Mouse (Mus musculus) skeletal muscle tissue, adult 2 months (tissue): ENCODE data around the gene Kirrel2.
A peak's percentile ranks its signal among the peaks of the same experiment; 100 is the strongest.

ENCODE experiments used
- DNase-seq: peaks from one replicate; pipeline ENCODE4 v3.0.0-alpha.2; 2012; ENCODE audit warnings: low read depth, low spot score

The Kirrel2 gene

GRCm38 (mm10) chr7:30453327-30453726 lies 4.2 kb downstream of the Kirrel2 start:
- no peak for DNase-seq

GRCm38 (mm10) chr7:30450241-30450640 lies 7.2 kb downstream of the Kirrel2 start:
- DNase-seq, result no peak

- no peak for DNase-seq
These were observed 12.3 kb downstream of the Kirrel2 start, which contains the start of gene Aplp1 for GRCm38 (mm10) chr7:30444971-30445751. Gene Aplp1 (minus strand): TSS chr7:30445535.

- DNase-seq, result no peak
These were observed 13.1 kb downstream of the Kirrel2 start for GRCm38 (mm10) chr7:30444154-30444970.

GRCm38 (mm10) chr7:30443696-30444095 lies 13.8 kb downstream of the Kirrel2 start:
- DNase-seq, result no peak

- no peak for DNase-seq
These were observed 16.8 kb downstream of the Kirrel2 start for GRCm38 (mm10) chr7:30440697-30441096.

GRCm38 (mm10) chr7:30439734-30440133 lies 17.8 kb downstream of the Kirrel2 start:
- DNase-seq, result no peak

- DNase-seq, result no peak
These were observed 20.6 kb downstream of the Kirrel2 start for GRCm38 (mm10) chr7:30436879-30437278.

GRCm38 (mm10) chr7:30435156-30435555 lies 22.3 kb downstream of the Kirrel2 start:
- no peak for DNase-seq

GRCm38 (mm10) chr7:30434701-30435100 lies 22.8 kb downstream of the Kirrel2 start:
- no peak for DNase-seq

GRCm38 (mm10) chr7:30434238-30434637 lies 23.3 kb downstream of the Kirrel2 start:
- DNase-seq, result no peak

GRCm38 (mm10) chr7:30431793-30432192 lies 25.7 kb downstream of the Kirrel2 start:
- DNase-seq, result peak; percentile 38

GRCm38 (mm10) chr7:30430191-30430590 lies 27.3 kb downstream of the Kirrel2 start:
- DNase-seq, result no peak

GRCm38 (mm10) chr7:30429327-30429726 lies 28.2 kb downstream of the Kirrel2 start:
- DNase-seq, result no peak

- no peak for DNase-seq
These were observed 34.3 kb downstream of the Kirrel2 start for GRCm38 (mm10) chr7:30423071-30423641.

- no peak for DNase-seq
These were observed 34.9 kb downstream of the Kirrel2 start for GRCm38 (mm10) chr7:30422560-30422959.

GRCm38 (mm10) chr7:30421890-30422435 lies 35.5 kb downstream of the Kirrel2 start:
- DNase-seq, result peak; percentile 59

- peak; percentile 34 for DNase-seq
These were observed 36.2 kb downstream of the Kirrel2 start, which contains the start of gene Nfkbid for GRCm38 (mm10) chr7:30421175-30421889. Gene Nfkbid (plus strand): TSS chr7:30421732.

GRCm38 (mm10) chr7:30420673-30421072 lies 36.8 kb downstream of the Kirrel2 start:
- DNase-seq, result no peak

GRCm38 (mm10) chr7:30419561-30420499 lies 37.7 kb downstream of the Kirrel2 start, which contains the start of gene Hcst:
Gene Hcst (minus strand): TSS chr7:30419854.
- peak; percentile 31 for DNase-seq
